Mouse (Mus musculus) liver, embryonic 14.5 days (tissue): Measurements from ENCODE around the gene Baiap3. TPM values are rescaled to one million over a fixed set of nuclear protein-coding genes. Genes with fewer than 3 reads are reported as not detected.

ENCODE experiments used
- ATAC-seq: fragments of 200-750 bp; cut with Nextera tagmentation; 2 replicates; pipeline ENCODE4 v1.8.0; 2017; ENCODE audit warnings: moderate number of reproducible peaks, mild to moderate bottlenecking, moderate library complexity; ENCODE audit not compliant: insufficient read depth
- DNase-seq, 3 experiments: peaks; one replicate each; pipeline ENCODE4 v3.0.0-alpha.2; 2012 to 2013; ENCODE audit warnings: low read depth in 3 of 3, low spot score in 3 of 3
- H3K27ac ChIP-seq: fragments of 300-500 bp; sonication (generic); 2 replicates; pipeline ENCODE4 v1.5.1; 2014; ENCODE audit warnings: moderate library complexity, mild to moderate bottlenecking, control low read depth, inconsistent platforms
- H3K27me3 ChIP-seq: fragments of 300-500 bp; sonication (generic); 2 replicates; pipeline ENCODE4 v1.6.1; 2014; ENCODE audit warnings: mild to moderate bottlenecking, low read length, moderate library complexity; ENCODE audit not compliant: control insufficient read depth, insufficient read depth
- H3K36me3 ChIP-seq: fragments of 300-500 bp; sonication (generic); replicated peaks from 2 replicates; pipeline ENCODE4 v1.6.1; 2014; ENCODE audit warnings: low read depth; ENCODE audit not compliant: control insufficient read depth, insufficient read depth
- H3K4me1 ChIP-seq, 2 experiments: fragments of 200-500 bp in 1 of 2; fragments of 300-500 bp in 1 of 2; sonication (generic) in 1 of 2; replicated peaks; 2 replicates each; pipeline ENCODE4 v1.6.1; 2012 to 2014; ENCODE audit warnings: antibody characterized with exemption in 1 of 2, inconsistent platforms in 1 of 2, low read length in 1 of 2; ENCODE audit not compliant: control insufficient read depth in 2 of 2, insufficient read depth in 2 of 2
- H3K4me2 ChIP-seq: fragments of 300-500 bp; sonication (generic); 2 replicates; pipeline ENCODE4 v1.6.1; 2014; ENCODE audit warnings: low read depth, mild to moderate bottlenecking, control low read depth, moderate library complexity
- H3K4me3 ChIP-seq, 2 experiments: fragments of 200-500 bp in 1 of 2; fragments of 300-500 bp in 1 of 2; sonication (generic) in 1 of 2; 2 replicates each; pipeline ENCODE4 v1.5.1; 2012 to 2014; ENCODE audit warnings: low read depth in 2 of 2, low read length in 2 of 2, mild to moderate bottlenecking in 2 of 2, control low read depth in 1 of 2, inconsistent platforms in 1 of 2, moderate library complexity in 1 of 2; ENCODE audit not compliant: insufficient read depth in 1 of 2
- H3K9ac ChIP-seq: fragments of 300-500 bp; sonication (generic); replicated peaks from 2 replicates; pipeline ENCODE4 v1.6.1; 2014; ENCODE audit warnings: mild to moderate bottlenecking, control low read depth, moderate library complexity
- H3K9me3 ChIP-seq: fragments of 300-500 bp; sonication (generic); 2 replicates; pipeline ENCODE4 v1.6.1; 2016; ENCODE audit warnings: low read length, mixed read lengths; ENCODE audit not compliant: control insufficient read depth
- CTCF ChIP-seq: IDR thresholded peaks from 2 replicates; pipeline ENCODE4 v1.5.1; 2016; ENCODE audit warnings: antibody characterized with exemption, low read depth, control low read depth
- EP300 ChIP-seq: IDR thresholded peaks from 2 replicates; pipeline ENCODE4 v1.6.1; 2016; ENCODE audit warnings: antibody characterized with exemption, low read depth
- WGBS: fragments of 180-500 bp; shearing (Covaris S2); extraction: QIAGEN DNeasy Blood & Tissue Kit; methylation state at CpG from one replicate; pipeline ENCODE4 v1.1.7; 2014; ENCODE audit not compliant: insufficient replicate concordance; 5-methylcytosine and 5-hydroxymethylcytosine counted together
- polyA plus RNA-seq, 2 experiments: library from polyadenylated mRNA; depleted of rRNA in 1 of 2; stranded (reverse) in 1 of 2; unstranded in 1 of 2; fragments of >200 nt; fragmentation: Nextera tagmentation in 1 of 2; extraction: Ambion mirVana in 1 of 2; gene quantifications; 2 replicates each; pipeline versions ENCODE4 v1.2.1 to v1.2.3; 2012 to 2014

The Baiap3 gene
- polyA plus RNA-seq (2012; rRNA removed): 0.27 and 0.63 TPM in 2 replicates
- 0.69 TPM in 1 of 2 replicates, not detected in the other for polyA plus RNA-seq (2014; fragmentation: Nextera tagmentation; extraction: Ambion mirVana)

DNA sequence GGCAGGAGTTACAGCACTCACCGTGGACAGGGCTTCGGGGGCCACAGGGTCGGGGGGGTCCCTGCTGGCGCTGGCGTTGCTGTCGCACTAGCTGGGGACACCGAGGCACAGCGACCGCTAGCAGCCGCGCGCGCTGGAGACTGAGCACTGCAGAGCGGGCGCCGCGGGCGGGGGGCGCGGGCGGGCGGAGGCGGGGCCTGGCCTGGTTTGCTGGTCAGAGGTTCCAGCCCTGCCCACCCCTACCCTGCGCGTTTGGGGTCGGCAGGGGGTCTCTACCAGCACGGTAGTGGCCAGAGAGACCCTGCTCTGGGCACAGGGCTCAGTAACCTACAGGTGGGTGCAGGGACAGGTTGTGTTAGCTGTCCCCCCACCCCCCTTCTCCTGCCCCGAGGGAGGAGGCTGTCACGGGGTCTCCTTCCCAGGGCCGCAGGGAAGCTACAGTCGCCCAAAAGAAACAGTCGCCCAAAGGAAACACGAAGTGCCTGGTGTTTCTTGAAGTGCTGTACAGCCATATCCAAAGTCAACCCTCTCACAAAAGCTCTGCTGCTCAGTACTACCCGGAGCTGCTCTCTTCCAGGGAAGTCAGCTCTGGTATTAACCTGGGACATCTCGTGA is at the start of gene Baiap3:
TSS of gene Baiap3 (minus strand) at position 225 of the 615 bp plus-strand sequence.
- WGBS: 5% methylated on average over 35 of the region's 35 CpGs
- ATAC-seq (no peak), DNase-seq (no peak)

DNA sequence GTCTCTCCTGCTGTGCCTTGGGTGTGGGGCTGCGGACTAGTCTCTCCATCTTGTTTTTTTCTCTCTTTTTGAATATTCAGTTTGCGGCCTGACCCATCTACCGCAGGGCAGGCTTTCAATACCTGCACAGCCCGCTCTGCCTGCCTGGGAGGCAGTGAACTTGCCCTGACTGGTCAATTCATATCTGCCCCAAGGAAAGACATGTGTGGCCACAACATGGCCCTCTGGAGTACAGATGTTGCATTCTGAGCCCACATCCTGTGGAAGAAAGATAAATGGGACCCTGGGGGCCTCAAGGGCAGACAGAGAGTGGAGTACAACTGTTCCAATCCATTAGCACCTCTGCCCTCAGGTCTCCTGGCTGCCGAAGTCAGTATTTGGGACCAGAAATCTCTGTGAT is 41.9 kb upstream of the Baiap3 start, which contains the start of gene Prss34:
TSS of gene Prss34 (plus strand) at position 301 of the 400 bp plus-strand sequence.
- Histone ChIP-seq H3K27me3 (no peaks in the 10 kb centered on the region), H3K9ac (no peak within 1 kb of the TSS), H3K4me3 (no peak within 1 kb of the TSS), H3K27ac (no peak within 1 kb of the TSS), H3K36me3 (no peaks in the 10 kb centered on the region), H3K4me2 (no peak within 1 kb of the TSS), H3K4me1 (no peaks in the 10 kb centered on the region), H3K9me3 (no peaks in the 10 kb centered on the region)
- 60% methylated on average over 5 of the region's 5 CpGs for WGBS
- TF ChIP-seq CTCF: no peak
- TF ChIP-seq EP300: no peak
- no peak for ATAC-seq
- no peak for DNase-seq

More for the DNA sequence above, at the start of gene Baiap3:
- H3K4me1 ChIP-seq: no peaks in the 10 kb centered on the region
- H3K36me3 ChIP-seq: peaks cover 2% of the 10 kb centered on the region; the same call in 1 of the 2 replicates
- TF ChIP-seq CTCF: no peak
- no peak for TF ChIP-seq EP300
- H3K9me3 ChIP-seq: no peaks in the 10 kb centered on the region
- no peak within 1 kb of the TSS for H3K27ac ChIP-seq
- H3K4me3 ChIP-seq: peak within 1 kb of the TSS; percentile 2 to 29; a peak in 2 of 4 replicates
- peaks cover 35% of the 10 kb centered on the region for H3K27me3 ChIP-seq
- no peak within 1 kb of the TSS; the same call in 1 of the 2 replicates for H3K9ac ChIP-seq
- peak within 1 kb of the TSS; percentile 56 for H3K4me2 ChIP-seq

DNA sequence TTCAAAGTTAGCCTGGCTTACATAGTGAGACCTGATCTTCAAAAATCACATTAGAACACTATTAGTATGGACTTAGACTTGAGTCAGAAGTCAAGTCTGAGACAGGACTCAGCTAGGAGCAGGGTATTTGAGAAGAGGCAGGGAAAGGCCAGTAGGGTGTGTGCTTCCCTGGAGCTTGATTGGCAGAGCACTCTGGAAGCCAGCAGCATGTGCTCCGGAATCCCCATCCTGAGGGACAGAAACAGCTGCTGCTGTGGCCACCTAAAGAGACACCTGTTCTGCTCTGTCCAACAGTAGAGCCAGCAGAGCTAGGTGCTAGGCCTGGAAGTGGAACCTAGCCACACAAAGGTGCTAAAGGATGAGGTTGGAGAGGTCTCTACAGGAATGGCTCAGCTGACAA is 37.9 kb upstream of the Baiap3 start:
- Histone ChIP-seq H3K4me1 (0 out of 4 replicates have a peak, but pooled peaks cover 0 to 1% of the 10 kb centered on the region in 2 experiments), H3K36me3 (no peaks in the 10 kb centered on the region), H3K4me2 (no peak overlapping the region), H3K27ac (no peak overlapping the region), H3K4me3 (no peak overlapping the region), H3K27me3 (no peaks in the 10 kb centered on the region), H3K9me3 (no peaks in the 10 kb centered on the region), H3K9ac (no peak overlapping the region)
- no peak for ATAC-seq
- no peak for TF ChIP-seq EP300
- TF ChIP-seq CTCF: no peak
- 68% methylated on average over 1 of the region's 1 CpGs for WGBS
- DNase-seq: no peak

DNA sequence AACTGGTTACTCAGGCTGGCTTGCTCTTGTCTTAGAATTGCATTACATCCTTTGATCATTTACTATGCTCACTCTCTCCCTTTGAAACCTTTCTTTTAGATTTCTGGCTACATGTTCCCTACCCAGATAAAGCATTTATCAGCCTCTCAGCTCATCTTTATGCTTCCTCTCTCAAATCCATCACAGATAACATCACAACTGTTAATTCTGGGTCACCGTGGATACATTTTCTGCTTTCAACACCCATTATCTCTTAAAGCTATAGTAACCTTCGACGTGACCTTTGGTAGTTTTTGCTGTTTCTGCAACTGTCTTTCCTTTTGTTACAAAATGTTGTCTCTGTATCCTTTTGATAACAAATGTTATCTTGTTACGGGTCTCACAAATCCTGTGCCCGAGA is 37.3 kb upstream of the Baiap3 start:
- WGBS: 11% methylated on average over 5 of the region's 5 CpGs
- H3K27ac ChIP-seq: no peak overlapping the region
- H3K4me2 ChIP-seq: no peak overlapping the region
- no peaks in the 10 kb centered on the region for H3K27me3 ChIP-seq
- 0 out of 4 replicates have a peak, but pooled peaks cover 0 to 1% of the 10 kb centered on the region in 2 experiments for H3K4me1 ChIP-seq
- no peak overlapping the region for H3K4me3 ChIP-seq
- TF ChIP-seq EP300: no peak
- TF ChIP-seq CTCF: no peak
- H3K9ac ChIP-seq: no peak overlapping the region
- ATAC-seq (no peak), DNase-seq (no peak)
- no peaks in the 10 kb centered on the region for H3K9me3 ChIP-seq
- H3K36me3 ChIP-seq: no peaks in the 10 kb centered on the region

DNA sequence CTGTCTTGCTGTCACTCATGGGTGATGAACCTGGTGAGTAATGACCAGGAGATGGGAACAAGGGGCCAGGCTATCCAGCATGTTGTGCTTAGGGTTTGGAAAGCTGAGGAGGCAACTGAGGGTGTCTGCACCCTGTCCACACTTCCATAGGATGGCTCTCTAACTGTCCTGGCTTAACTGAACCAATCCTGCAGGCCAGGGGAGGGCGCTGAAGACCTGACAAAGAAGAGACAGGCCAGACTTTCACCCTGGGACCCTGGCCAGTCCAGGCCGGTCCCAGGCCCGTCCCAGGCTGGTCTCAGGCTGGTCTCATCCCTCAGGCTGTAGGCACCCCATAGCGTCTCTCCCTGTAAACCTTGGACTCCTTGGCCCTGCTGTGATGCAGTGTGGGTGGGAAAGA is 34.2 kb upstream of the Baiap3 start:
- TF ChIP-seq CTCF: peak; percentile 37
- no peak for TF ChIP-seq EP300
- H3K27ac ChIP-seq: no peak overlapping the region
- 0 out of 4 replicates have a peak, but pooled peaks cover 0 to 1% of the 10 kb centered on the region in 2 experiments for H3K4me1 ChIP-seq
- WGBS: 23% methylated on average over 4 of the region's 4 CpGs
- H3K9me3 ChIP-seq: no peaks in the 10 kb centered on the region
- no peaks in the 10 kb centered on the region for H3K27me3 ChIP-seq
- ATAC-seq (no peak), DNase-seq (no peak)
- no peaks in the 10 kb centered on the region for H3K36me3 ChIP-seq
- no peak overlapping the region for H3K9ac ChIP-seq
- no peak overlapping the region for H3K4me2 ChIP-seq
- H3K4me3 ChIP-seq: no peak overlapping the region
